Mouse (Mus musculus): ENCODE measurements around the gene Ptprh.

GRCm38 (mm10) chr7:4500892-4501471 lies 102.9 kb downstream of the Ptprh start:
- TF ChIP-seq POLR2A (IDR thresholded peaks at IDR 0.05; ENCODE audit: borderline replicate concordance, control insufficient read depth, low read depth, low read length) (no peak), CTCF (IDR thresholded peaks at IDR 0.05; ENCODE audit: control insufficient read depth, insufficient read depth, low read length) (no peak)

All from bone marrow, adult 2 months (tissue).